Mouse (Mus musculus) left cerebral cortex, postnatal 25 days (tissue): Measurements from ENCODE around the gene Ckmt2. TPM values are rescaled to one million over a fixed set of nuclear protein-coding genes. Genes with fewer than 3 reads are reported as not detected.

Experiments
- DNase-seq, 2 experiments: peaks; one replicate each; pipeline ENCODE4 v3.0.0; 2022; ENCODE audit warnings: low spot score in 2 of 2, mixed read lengths in 1 of 2
- intact Hi-C: fragments of 180-260 bp; cut with DNase I; formaldehyde crosslinking; loops from one replicate; pipeline ENCODE4 v1.15.1; 2025
- total RNA-seq, 2 experiments: library from RNA; stranded (reverse); gene quantifications; 2 replicates each; pipeline ENCODE4 v1.2.3; 2021

Ckmt2 gene
- total RNA-seq, result not detected

DNA sequence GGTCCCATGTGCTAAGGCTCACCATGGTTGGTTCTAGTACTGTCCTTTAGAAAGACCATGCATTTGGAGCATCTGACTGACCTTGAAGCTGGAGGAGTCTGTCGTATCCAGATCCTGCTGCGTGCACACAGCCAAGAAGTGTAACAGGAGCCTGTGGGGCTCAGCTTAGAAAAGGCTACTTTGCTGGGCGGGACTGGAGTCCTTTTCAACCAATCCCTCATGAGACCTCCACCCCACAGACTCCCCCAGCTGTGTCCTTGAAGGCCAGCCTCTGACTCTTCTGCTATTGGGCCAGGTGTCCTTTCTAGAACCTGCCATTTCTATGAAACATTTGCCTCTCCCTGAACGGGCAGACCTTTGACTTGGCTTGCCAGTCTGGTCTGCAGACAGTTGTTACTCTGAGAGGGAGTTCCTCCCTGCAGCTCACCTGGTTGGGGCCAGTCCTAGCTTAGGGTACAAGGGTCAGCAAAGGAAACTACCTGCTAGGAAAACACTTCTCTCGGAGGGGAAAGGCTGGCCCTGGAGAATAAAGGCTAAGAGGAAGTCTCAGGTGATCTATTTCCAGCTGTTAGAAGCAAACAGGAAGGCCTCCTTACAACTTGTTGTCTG, at the start of gene Ckmt2:
TSS of gene Ckmt2 (minus strand) at position 145 of the 609 bp plus-strand sequence.
- intact Hi-C loops, result no loop called here
- DNase-seq, result no peak

DNA sequence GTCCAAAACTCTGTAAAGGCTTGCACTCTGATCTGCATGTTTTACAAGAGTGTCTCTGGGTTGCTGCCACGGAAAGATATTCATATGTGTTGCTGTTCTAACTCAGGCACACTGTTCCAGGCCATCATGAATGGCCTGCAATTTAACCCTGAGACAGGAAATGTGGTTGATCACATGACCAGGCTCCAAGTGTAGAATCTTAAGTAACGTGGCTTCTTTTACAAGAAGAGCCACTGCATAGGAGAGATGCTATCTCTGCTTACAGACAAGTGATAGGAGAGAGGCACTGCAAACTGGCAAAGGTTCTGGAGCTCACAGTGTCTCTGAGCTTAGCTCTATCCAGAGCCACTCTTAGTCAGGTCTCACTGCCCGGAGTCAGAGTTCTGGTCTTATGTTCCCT, 44.3 kb upstream of the Ckmt2 start:
- intact Hi-C loops, result no loop called here
- no peak for DNase-seq

- DNase-seq, result no peak
- intact Hi-C loops, result no loop called here
Measured at GRCm38 (mm10) chr13:91918764-91919163, 42.1 kb upstream of the Ckmt2 start.

DNA sequence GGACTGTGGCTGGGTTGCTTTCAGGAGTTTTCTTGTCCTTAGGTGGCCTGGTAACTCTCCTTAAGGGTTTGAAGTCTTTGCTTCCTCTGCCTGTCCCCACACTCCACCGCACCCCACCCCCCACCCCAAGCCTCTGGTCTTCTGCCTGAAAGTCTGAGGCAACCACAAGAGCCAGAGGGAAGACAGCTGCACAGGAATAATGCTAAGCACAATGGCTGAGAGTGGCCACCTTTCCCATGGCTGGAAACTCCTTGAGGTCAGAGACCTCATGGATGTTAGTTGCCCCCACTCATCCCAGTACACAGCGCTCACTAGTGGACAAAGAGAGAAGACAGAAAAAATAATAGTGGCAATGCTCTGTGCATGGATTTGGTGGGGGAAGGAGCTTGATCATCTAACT, 41.1 kb upstream of the Ckmt2 start:
- intact Hi-C loops, result no loop called here

DNA sequence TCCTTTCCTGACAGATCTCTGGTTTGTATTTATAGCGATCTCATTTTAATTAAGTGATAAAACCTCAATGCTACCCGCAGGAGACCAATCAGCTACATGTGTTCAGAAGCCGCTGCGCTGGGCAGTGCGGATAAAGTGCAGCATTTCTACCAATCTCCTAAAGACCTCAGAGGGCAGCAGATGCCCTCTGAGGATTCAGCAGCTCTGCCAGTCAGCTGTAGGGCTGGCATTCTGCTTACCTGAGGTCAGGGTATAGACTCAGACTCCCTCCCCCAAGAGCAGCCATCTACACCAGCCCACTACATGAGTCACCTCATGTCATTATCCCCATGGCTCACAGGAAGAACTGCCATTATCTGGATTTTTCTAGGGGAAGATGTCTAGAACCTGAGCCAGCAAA, 39.6 kb upstream of the Ckmt2 start:
- intact Hi-C loops, result no loop called here
- DNase-seq, result no peak

More for the DNA sequence above, 41.1 kb upstream of the Ckmt2 start:
- DNase-seq, result no peak

- DNase-seq, result peak; percentile 44 to 74
- intact Hi-C loops, result no loop called here
Measured at GRCm38 (mm10) chr13:91915582-91916239, 39.0 kb upstream of the Ckmt2 start.

DNA sequence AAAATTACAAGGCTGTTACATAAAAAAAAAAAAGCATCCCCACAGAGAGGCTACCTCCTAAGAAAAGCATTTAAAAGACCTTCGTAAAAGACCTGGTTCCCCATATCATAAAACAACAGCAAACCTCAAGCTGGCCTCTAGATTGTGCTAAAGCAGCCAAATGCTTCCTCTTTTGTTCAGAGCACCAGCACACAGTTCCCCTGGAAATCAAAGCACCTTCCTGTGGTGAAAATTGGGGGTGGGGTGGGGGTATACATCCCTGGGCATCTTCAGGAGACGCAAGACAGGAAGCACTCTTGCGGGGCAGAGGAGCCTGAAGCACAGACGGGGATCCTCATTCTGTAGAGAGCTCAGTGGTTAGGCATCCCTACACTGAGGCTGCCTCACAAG, 38.5 kb upstream of the Ckmt2 start:
- intact Hi-C loops, result no loop called here
- DNase-seq, result no peak

DNA sequence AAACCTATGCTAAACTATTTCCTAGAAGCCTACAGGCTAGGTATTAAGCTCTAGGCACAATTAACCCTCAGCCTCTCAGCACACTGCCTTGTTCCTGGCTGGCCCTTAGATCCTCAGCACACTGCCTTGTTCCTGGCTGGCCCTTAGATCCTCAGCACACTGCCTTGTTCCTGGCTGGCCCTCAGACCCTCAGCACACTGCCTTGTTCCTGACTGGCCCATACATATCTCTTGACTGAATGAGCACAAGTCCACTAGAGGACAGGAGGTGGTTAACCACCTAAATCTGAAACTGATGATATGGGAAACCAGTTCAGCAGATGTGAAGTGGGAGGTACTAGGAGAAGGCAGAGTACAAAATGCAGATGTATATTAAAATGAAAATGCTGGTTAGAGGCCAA, 35.0 kb upstream of the Ckmt2 start:
- intact Hi-C loops, result no loop called here
- no peak for DNase-seq

DNA sequence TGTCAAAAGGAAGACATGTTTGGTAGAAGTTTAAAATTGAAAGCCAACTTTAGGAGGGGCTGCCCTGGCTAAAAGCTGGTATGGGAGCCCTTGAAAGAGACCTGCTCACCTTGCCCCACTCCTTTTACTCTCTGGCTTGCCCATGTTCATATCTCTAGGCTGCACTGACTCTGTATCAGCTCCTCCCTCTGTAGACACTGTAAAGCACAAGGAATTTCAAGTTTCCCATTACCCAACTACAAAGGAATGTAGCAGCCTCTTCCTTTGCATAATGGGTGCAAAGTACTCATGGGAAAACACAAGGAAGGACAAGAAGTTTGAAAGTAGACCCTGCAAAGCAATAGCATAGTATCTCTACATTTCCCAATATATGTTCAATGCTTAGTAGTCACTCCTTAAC, 34.5 kb upstream of the Ckmt2 start:
- no peak for DNase-seq
- intact Hi-C loops, result no loop called here

GRCm38 (mm10) chr13:91908202-91908980, 31.7 kb upstream of the Ckmt2 start:
- peak; percentile 81 to 88 for DNase-seq
- intact Hi-C loops, result loop anchor here (2.0 to 10.0 kb wide), 4 partner anchors 224 to 574 kb away; partner anchors contain the start of genes Fam151b and Rasgrf2

- intact Hi-C loops, result loop anchor here (5.0 to 10.0 kb wide), 3 partner anchors 226 to 576 kb away; partner anchors contain the start of genes Fam151b and Rasgrf2
- DNase-seq, result no peak
Measured at GRCm38 (mm10) chr13:91906338-91906737, 29.7 kb upstream of the Ckmt2 start.

DNA sequence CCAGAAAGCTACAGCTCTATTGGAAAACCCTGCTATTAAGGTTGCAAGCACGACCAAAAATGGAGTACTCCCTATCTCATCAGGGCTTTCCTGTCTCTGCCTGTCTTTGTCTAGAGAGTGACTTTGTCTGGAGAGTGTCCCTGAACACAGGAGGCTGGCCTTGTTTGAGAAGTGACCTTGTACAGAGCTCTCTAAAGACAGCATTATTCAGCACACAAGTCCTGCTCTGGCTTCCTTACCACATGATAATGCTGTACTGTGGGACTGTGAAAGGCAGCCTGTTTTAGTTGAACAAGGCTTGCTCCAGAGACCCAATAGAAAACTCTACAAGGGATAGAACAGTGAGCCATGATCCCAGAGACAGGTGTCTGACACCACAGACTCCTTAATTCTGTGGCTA, 19.8 kb upstream of the Ckmt2 start:
- DNase-seq, result no peak

GRCm38 (mm10) chr13:91893132-91893531, 16.4 kb upstream of the Ckmt2 start:
- DNase-seq, result peak in 1 of 2 experiments; percentile 31

More for the DNA sequence above, 19.8 kb upstream of the Ckmt2 start:
- intact Hi-C loops, result no loop called here

DNA sequence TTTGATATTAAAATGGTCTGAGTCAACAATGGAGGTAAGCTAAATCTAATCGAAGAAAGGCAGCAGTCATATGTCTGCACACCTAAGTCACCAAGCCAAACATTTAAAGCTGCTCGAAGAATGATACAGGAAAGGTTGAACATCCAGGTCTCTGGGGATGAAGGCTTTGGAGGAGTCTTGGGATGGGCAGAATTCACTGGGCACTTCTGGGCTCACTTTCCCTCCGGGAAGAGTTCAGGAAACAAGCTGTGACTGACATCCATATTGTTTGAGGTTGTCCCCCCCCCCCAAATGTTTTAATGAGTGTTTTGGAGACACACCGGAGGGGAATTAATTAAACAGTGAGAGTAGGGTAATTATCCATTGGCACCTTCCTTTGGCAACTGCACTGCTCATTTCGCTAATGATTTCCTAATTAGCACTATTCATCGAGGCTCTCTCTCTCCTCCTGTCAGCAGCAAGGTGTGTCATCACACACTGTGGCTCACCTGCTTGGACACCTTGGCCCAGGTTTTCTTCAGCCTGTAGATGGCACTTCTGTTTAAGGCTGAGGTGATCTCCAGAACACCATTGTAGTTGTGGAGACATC, 13.4 kb upstream of the Ckmt2 start:
- no peak for DNase-seq
- intact Hi-C loops, result no loop called here

More at GRCm38 (mm10) chr13:91893132-91893531, 16.4 kb upstream of the Ckmt2 start:
- intact Hi-C loops, result no loop called here

GRCm38 (mm10) chr13:91884714-91885386, 8.2 kb upstream of the Ckmt2 start:
- intact Hi-C loops, result loop anchor here (5.0 kb wide), 1 partner anchor 78 kb away; the partner anchor contains the start of gene Zcchc9
- no peak for DNase-seq

DNA sequence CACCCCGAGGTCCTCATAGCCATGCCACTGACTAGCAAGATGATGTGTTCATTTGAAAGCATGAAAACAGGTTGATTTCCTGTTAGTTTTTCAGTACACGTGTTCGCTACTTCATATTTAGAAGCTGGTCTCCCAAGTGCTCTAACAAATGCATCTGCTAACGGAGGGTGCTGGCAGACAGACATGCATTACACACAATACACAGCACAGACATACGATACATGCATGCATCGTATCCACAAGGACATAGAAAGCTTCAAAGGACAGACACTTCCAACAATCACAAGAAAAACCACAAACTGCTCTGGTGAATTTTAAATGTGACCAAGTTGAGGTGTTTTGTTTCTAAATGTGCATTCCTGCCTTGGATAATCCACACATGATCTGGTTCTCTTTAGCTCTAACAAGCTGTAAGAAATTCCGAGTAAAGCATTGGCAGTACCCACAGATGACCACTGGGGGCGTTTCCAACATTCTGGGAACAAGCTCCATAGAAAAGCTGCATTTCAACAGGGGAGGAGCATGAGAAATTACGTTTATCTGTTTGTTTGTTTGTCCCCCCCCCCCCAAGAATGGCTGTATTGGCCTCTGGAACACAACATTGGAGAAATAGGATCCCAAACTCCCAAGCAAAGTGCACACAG, 5.3 kb upstream of the Ckmt2 start:
- intact Hi-C loops, result loop anchor here (5.0 kb wide), 1 partner anchor 75 kb away; the partner anchor contains the start of gene Zcchc9
- DNase-seq, result peak; percentile 62 to 84

- no peak for DNase-seq
- intact Hi-C loops, result loop anchor here (5.0 kb wide), 1 partner anchor 73 kb away; the partner anchor contains the start of gene Zcchc9
Measured at GRCm38 (mm10) chr13:91880256-91880655, 3.6 kb upstream of the Ckmt2 start.

DNA sequence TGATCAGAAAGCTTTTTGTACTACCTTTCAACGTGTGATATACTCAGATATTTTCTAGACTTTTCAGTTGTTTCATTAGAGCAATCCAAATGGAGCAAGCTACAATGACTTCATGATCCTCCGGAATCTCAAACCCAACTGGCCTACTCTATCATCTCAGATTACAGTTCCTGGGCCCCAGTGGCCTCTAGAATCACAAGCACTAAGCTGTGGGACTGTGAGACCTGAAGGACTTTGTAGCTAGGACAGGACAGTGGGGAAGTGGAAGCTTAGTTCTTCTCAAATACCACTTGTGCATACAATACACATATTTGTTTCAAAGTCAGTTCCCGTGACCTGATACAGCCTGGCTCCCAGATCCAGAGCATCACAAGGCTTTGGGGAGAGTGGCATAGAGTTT, 1.3 kb upstream of the Ckmt2 start:
- intact Hi-C loops, result no loop called here
- no peak for DNase-seq

DNA sequence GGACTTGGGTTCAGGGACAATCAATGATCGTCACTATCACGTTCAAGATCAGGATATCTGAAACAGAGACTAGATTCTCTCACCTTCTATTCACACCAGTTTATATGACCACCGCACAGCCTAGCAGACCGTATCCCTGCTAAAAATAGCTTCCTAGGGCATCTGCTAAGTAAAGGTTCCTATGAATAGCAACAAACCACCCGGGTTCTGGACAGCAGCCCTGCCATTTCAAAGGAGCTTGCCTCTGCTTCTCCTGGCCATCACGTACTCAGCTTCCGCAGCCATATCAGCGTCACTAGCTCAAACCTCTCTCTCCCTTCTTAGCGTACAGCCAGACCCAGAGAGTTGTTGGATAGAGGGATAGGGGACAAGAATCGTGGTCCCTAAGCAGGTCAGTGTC, 665 bp upstream of the Ckmt2 start:
- intact Hi-C loops, result no loop called here
- no peak for DNase-seq
